Comparison of ENCODE assay signal across 25 mouse cellular contexts in genomic region chr2:168960814-168961213, GRCm38 (mm10).
"Had no signal": no experiment of that assay in that cellular context is flagged by ENCODE, and none has a peak within 500 bp of the region (broad histone marks: within the 10 kb centered on the region; RNA-seq: fewer than 3 reads in every experiment).

No protein-coding gene starts in this region.

- H3K4me2 ChIP-seq: heart, embryonic 11.5 days; heart, embryonic 13.5 days; heart, embryonic 15.5 days; hindbrain, embryonic 13.5 days; hindbrain, embryonic 15.5 days; kidney, embryonic 15.5 days; limb, embryonic 13.5 days; limb, embryonic 15.5 days; liver, embryonic 12.5 days had no signal

- ATAC-seq: hindbrain, postnatal 0 days; intestine, embryonic 16.5 days; liver, embryonic 12.5 days had no signal

- H3K27ac ChIP-seq: heart, embryonic 13.5 days; heart, embryonic 15.5 days; hindbrain, embryonic 13.5 days; hindbrain, embryonic 15.5 days; hindbrain, postnatal 0 days; kidney, embryonic 15.5 days; kidney, postnatal 0 days; limb, embryonic 13.5 days; limb, embryonic 15.5 days; liver, embryonic 12.5 days; liver, embryonic 14.5 days had no signal

- H3K9me3 ChIP-seq: heart, embryonic 13.5 days; heart, embryonic 15.5 days; limb, embryonic 15.5 days; liver, embryonic 12.5 days had no signal

- H3K4me3 ChIP-seq: heart, embryonic 13.5 days; heart, embryonic 15.5 days; hindbrain, embryonic 13.5 days; hindbrain, embryonic 15.5 days; kidney, embryonic 15.5 days; limb, embryonic 13.5 days; limb, embryonic 15.5 days; liver, embryonic 12.5 days had no signal

- H3K9ac ChIP-seq: heart, embryonic 13.5 days; heart, embryonic 15.5 days; hindbrain, embryonic 13.5 days; hindbrain, embryonic 15.5 days; kidney, embryonic 15.5 days; limb, embryonic 13.5 days; limb, embryonic 15.5 days; liver, embryonic 12.5 days; liver, embryonic 14.5 days had no signal

- H3K27me3 ChIP-seq: heart, embryonic 13.5 days; heart, embryonic 15.5 days; hindbrain, embryonic 13.5 days; hindbrain, embryonic 15.5 days; kidney, embryonic 15.5 days; limb, embryonic 13.5 days; limb, embryonic 15.5 days; liver, embryonic 12.5 days had no signal

- DNase-seq: gastrocnemius, postnatal 14 days; heart, adult 18-20 months; heart, postnatal 14 days; heart, postnatal 36 days; kidney, adult 11 months; kidney, adult 2 months; kidney, adult 9 months; kidney, postnatal 14 days; kidney, postnatal 36 days; layer of hippocampus, adult 9-11 months; layer of hippocampus, postnatal 36 days; left cerebral cortex, postnatal 4 days had no signal

- H3K36me3 ChIP-seq: heart, embryonic 13.5 days; heart, embryonic 15.5 days; hindbrain, embryonic 13.5 days; hindbrain, embryonic 15.5 days; kidney, embryonic 15.5 days; limb, embryonic 13.5 days; limb, embryonic 15.5 days; liver, embryonic 12.5 days had no signal
